Mouse (Mus musculus) cerebellum, adult (tissue): ENCODE results near the gene Gm43064.
"Not testable (repeated sequence)": the region's sequence is repeated elsewhere in the genome, so short reads cannot be mapped to it uniquely, and the experiment has no call there.

Experiments used
- ATAC-seq: cut with Nextera tagmentation; 2 replicates; pipeline ENCODE4 v1.9.2; 2017; ENCODE audit warnings: mild to moderate bottlenecking, moderate library complexity, mixed read lengths; ENCODE audit not compliant: insufficient number of reproducible peaks, low FRiP score, low TSS enrichment

The Gm43064 gene

GRCm38 (mm10) chr3:103796389-103796788, 13.0 kb upstream of the Gm43064 start:
- ATAC-seq, result no peak

DNA sequence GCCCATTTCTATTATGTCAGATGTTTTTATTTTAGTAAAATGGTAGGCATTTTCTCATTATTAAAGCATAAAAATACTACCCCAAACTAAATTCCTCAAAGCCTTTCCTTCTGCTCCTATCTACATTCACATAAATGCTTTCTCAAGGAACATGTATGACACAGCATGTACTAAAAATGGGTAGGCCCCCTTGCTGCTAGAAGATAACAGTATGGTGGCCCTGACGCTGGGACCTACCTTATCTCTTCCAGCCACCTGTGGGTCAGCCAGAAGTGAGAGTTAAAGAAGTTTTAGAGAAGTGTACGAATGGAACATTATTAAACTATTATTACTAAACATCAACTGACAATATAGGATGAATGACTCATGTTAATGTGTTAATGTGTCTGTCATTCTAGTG, 9.9 kb upstream of the Gm43064 start:
- no peak for ATAC-seq

- ATAC-seq, result peak; percentile 92
Observed at GRCm38 (mm10) chr3:103801631-103802531, 7.5 kb upstream of the Gm43064 start.

GRCm38 (mm10) chr3:103802861-103803260, 6.5 kb upstream of the Gm43064 start:
- ATAC-seq, result no peak

DNA sequence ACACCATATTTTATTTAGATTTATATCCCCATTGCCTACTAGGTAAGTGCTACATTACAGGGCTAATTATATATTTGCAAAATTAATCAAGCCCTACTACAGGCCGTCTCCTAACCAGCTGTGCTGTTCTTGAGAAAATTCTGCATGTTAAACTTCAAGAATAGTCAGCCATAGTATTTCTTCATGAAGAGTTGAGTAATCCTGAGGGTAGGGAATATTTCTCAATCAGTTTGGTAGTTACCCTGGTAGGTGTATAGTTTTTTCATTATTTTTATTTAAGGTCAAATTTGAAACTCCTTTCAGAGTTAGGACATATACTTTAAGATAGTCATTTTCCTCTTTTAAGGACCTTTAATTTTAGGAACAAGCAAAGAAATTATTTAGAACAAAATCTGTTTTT, 3.7 kb upstream of the Gm43064 start:
- ATAC-seq, result no peak

DNA sequence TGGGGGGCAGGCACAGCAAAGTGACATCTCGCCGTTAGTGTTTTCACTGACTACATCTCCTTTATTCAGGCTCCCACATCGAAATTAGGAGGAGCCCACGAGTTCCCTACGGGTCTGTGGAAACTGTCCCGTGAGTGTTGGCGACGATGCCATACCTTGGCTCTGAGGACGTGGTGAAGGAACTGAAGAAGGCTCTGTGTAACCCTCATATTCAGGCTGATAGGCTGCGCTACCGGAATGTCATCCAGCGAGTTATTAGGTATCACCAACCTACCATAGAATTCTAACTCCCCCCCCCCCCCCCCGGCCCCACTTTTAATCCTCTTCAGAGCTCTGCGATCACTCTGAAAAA, 402 bp downstream of the Gm43064 start:
- ATAC-seq, result peak; percentile 57

- ATAC-seq, result no peak
Observed at GRCm38 (mm10) chr3:103810967-103811366, 1.6 kb downstream of the Gm43064 start.

GRCm38 (mm10) chr3:103827548-103827947, 18.2 kb downstream of the Gm43064 start:
- no peak for ATAC-seq

DNA sequence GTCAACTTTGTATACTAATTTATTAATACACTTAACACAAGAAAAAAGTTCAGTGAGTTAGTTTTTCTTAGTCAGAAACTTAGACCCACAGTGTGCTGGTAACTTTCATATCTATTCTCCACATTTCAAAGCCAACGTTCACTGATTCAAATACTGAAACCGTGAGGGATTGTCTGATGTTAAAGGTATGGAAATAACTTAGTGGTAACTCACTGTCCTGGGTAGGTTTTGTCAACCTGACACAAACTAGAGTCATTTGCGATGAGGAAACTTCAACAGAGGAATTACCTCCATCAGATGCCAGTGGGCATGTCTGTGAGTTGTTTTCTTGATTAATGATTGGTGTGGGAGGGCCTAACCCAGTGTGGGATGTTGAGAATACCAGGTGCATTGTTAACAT, 19.7 kb downstream of the Gm43064 start:
- ATAC-seq, result no peak

GRCm38 (mm10) chr3:103830681-103831080, 21.3 kb downstream of the Gm43064 start:
- ATAC-seq, result not testable (repeated sequence)

DNA sequence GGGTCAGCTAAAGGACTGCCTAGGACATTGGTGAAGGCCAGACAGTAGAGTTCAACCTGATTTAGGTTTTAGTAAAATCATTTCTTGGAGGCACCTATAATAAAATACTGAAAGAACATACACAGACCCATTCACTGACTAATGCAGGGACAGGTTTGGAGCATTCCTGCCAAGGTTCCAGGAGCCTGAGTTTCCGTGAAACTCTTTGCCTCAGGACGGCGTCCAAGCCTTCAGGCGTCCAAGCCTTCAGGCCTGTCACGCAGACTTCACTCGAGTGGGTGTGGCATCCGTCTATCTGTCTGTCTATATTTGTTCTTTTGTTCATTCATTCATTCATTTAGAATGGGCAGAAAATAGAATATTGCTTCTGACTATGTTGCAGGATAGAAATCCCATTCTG, 21.8 kb downstream of the Gm43064 start:
- ATAC-seq, result no peak

- no peak for ATAC-seq
Observed at GRCm38 (mm10) chr3:103832426-103832825, 23.1 kb downstream of the Gm43064 start, which contains the start of gene Bcl2l15. TSS of gene Bcl2l15 (plus strand) at chr3:103832601.

DNA sequence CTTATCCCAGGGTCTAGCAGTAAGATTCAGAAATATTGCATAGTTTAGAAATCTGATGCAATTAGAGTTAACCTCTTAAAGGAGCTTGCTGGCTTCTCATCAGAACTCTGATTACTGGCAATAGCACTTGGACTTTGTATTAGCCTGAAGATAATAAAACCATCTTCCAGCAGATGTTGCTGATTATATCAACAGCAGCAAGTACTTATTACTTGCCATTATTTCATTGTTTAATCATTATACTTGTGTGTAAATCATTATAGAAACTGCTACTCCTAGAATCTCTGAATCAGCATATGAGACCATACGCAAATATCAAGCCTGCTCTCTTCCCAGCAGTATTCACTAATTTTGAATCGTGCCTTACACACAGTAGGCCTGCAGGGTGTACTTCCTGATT, 24.6 kb downstream of the Gm43064 start:
- ATAC-seq, result no peak

DNA sequence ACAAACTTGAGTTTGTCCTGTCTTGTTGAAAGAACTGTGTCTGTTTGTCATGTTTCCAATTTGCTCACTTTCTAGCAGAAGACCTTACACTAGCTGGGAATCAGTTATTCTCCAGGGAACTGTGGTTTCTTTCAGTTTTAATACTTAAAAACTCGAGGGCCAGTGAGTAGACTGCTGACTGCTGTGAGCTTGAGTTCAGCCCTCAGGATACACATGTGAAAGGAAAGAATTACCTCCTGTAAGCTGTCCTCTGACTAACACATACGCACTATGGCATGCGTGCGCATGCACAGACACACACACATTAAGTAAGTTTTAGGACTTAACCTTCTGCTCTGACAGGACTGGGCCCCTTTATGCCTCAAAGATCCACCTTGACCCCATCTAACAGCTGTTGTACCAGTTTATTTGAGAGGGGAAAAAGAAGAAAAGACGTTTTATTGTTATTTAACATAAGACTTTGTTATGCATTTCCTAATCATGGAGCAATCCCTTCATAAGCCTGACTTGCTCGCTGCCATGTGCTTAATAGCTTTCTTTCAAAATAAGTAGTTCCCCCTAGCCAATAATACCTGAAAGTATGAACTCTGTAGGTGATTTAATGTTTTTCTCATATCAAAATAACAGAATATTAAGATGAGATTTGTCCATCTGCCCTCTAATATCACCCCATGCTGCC, 26.0 kb downstream of the Gm43064 start:
- ATAC-seq, result no peak

- ATAC-seq, result peak; percentile 78
Observed at GRCm38 (mm10) chr3:103835951-103836310, 26.6 kb downstream of the Gm43064 start.

DNA sequence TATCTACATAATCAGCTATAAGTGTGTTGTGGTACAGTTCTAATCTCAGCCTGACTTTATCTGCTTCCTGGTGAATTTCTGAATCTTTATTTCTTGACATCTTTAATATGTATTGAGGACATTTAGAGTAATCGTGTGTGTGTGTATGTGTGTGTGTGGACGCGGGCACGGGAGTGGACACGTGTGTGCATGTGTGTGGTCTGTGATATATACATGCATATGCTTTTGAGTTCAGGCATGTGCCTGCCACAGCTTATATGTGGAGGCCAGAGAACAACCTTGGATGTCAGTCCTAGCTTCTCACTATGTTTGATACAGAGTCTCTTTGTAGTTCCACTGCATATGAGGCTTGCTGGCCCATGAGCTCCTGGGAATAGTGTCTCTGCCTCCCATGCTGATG, 27.1 kb downstream of the Gm43064 start:
- no peak for ATAC-seq

GRCm38 (mm10) chr3:103839711-103840110, 30.3 kb downstream of the Gm43064 start:
- ATAC-seq, result no peak

DNA sequence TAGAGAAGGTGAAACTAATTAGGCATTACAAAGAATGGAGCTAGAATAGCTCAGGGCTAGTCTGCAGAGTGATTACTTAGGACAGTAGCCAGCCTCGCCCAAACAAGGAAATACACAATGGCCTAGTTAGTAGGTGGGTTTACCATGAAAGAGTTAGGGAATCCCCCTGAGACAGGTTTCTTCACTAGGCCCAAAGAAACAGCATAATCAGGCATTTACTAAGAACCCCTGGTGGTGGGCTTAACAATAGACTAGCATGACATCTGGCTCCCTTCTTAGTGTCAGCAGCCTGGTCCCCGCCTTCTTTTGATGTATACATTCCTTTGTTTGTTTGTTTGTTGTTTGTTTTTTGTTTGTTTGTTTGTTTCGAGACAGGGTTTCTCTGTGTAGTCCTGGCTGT, 30.8 kb downstream of the Gm43064 start:
- not testable (repeated sequence) for ATAC-seq

DNA sequence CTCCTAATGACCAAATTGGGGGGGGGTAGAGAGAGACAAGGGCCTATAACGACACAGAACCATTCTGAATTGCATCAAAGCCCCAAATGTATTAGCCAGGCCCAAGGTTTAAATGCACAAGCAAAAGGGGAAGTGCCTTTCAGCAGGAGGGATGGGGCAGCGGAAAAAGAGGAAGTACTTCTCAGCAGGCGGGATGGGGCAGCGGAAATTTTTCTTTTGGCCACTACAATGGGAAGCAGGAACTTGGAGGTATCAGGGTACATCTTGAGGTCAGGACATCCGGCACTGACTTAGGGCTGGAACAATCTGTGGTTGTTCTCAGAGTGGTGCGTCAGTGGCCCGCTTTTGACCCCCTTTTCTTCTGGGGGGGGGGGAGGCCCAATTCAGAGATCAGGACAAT, 31.6 kb downstream of the Gm43064 start:
- ATAC-seq, result not testable (repeated sequence)

- peak; percentile 92 for ATAC-seq
Observed at GRCm38 (mm10) chr3:103850644-103851363, 41.4 kb downstream of the Gm43064 start.

GRCm38 (mm10) chr3:103851481-103851880, 42.1 kb downstream of the Gm43064 start:
- ATAC-seq, result peak; percentile 41; the same call in 1 of the 2 replicates
